Mouse (Mus musculus) stomach, embryonic 14.5 days (tissue): ENCODE measurements around the gene Fxyd5. TPM values are rescaled to one million over a fixed set of nuclear protein-coding genes. Genes with fewer than 3 reads are reported as not detected.
A peak's percentile ranks its signal among the peaks of the same experiment; 100 is the strongest.

Experiments
- ATAC-seq: fragments of 200-750 bp; cut with Nextera tagmentation; 2 replicates; pipeline ENCODE4 v1.8.0; 2017; ENCODE audit warnings: low read depth, moderate TSS enrichment; ENCODE audit not compliant: insufficient number of reproducible peaks, insufficient read depth, low FRiP score
- H3K27ac ChIP-seq: fragments of 300-500 bp; sonication (generic); 2 replicates; pipeline ENCODE4 v1.5.1; 2014; ENCODE audit warnings: mild to moderate bottlenecking, low read length, moderate library complexity, mixed read lengths
- H3K27me3 ChIP-seq: fragments of 300-500 bp; sonication (generic); 2 replicates; pipeline ENCODE4 v1.6.1; 2014; ENCODE audit warnings: low read length, control low read depth, mixed read lengths; ENCODE audit not compliant: control insufficient read depth, insufficient read depth
- H3K36me3 ChIP-seq: fragments of 300-500 bp; sonication (generic); 2 replicates; pipeline ENCODE4 v1.6.1; 2014; ENCODE audit warnings: mild to moderate bottlenecking, control low read depth, low read length, moderate library complexity, mixed read lengths; ENCODE audit not compliant: control insufficient read depth, insufficient read depth
- H3K4me1 ChIP-seq: fragments of 300-500 bp; sonication (generic); 2 replicates; pipeline ENCODE4 v1.6.1; 2014; ENCODE audit warnings: low read length, control low read depth, mixed read lengths; ENCODE audit not compliant: control insufficient read depth, insufficient read depth
- H3K4me2 ChIP-seq: fragments of 300-500 bp; sonication (generic); replicated peaks from 2 replicates; pipeline ENCODE4 v1.6.1; 2014; ENCODE audit warnings: low read depth, low read length, control low read depth
- H3K4me3 ChIP-seq: fragments of 300-500 bp; sonication (generic); 2 replicates; pipeline ENCODE4 v1.5.1; 2014; ENCODE audit warnings: low read depth, low read length, control low read depth
- H3K9ac ChIP-seq: fragments of 300-500 bp; sonication (generic); replicated peaks from 2 replicates; pipeline ENCODE4 v1.6.1; 2014; ENCODE audit warnings: low read depth, mild to moderate bottlenecking, control low read depth, low read length, moderate library complexity, mixed read lengths
- H3K9me3 ChIP-seq: fragments of 300-500 bp; sonication (generic); 2 replicates; pipeline ENCODE4 v1.6.1; 2016; ENCODE audit warnings: low read depth, low read length, control low read depth; ENCODE audit not compliant: control insufficient read depth
- WGBS: fragments of 180-500 bp; shearing (Covaris S2); extraction: QIAGEN DNeasy Blood & Tissue Kit; methylation state at CpG from one replicate; pipeline ENCODE4 v1.1.7; 2014; 5-methylcytosine and 5-hydroxymethylcytosine counted together
- polyA plus RNA-seq: library from polyadenylated mRNA; unstranded; fragments of >200 nt; fragmentation: Nextera tagmentation; extraction: Ambion mirVana; gene quantifications from 2 replicates; pipeline ENCODE4 v1.2.1, GENCODE M21; 2014

The Fxyd5 gene
- polyA plus RNA-seq, 1 experiment from 2014 or later = 19.9 TPM

DNA sequence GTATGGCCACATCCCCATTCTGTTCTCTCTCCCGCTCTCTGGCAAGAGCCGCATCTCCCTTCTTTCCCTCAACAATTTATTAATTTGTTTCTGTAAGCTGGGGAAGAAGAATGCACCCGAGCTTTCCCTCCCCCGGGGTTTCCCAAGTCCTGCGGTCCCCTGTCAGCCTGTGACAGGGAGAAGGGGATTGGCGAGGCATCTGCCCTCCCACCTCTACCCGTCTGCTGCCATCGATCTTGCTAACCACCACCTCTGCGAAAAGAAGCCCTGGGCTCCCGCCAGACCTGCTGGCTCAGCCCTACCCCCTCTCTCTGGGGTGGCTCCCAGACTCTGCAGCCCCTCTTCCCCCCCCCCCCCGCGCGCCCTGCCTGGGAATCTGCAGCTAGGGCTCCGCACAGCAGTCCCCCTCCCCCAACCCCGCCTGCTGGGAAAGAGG, 7.6 kb upstream of the Fxyd5 start:
- WGBS = under 1% methylated on average over 13 of the region's 15 CpGs
- Histone ChIP-seq H3K27me3 (peaks cover 24% of the 10 kb centered on the region), H3K9ac (no peak overlapping the region)

DNA sequence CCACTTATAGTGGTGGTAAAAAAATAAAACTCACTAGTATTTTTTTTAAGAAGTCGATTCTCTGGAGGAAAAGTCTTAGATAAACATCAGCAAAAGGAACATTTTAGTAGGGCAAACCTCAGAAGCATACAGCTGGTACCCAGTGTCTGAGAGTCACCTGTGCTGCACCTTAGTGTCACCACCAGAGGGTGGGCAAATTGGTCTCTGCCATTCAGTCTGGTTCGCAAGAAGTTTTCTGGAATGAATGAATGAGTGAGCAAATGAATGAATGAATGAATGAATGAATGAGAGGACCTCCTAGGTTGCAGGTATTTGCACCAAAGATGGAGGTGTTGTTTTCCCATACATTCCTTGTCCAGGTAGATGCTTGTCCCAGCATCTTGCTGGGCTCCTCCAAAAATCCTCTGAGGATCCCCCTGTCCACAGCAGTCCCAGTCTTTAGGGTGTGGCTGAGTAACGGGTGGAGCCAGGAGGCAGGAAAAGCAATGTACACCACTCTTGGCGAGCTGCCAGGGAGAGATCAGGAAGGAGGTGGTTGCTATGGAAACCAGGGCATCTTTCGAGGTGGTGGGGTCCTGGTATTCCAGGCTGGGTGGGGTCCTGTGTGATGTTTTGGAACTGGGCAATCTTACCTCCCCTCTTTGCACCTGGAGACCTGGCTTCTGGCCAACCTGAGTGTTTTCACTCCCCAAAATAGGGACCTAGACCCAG, 7.0 kb upstream of the Fxyd5 start:
- H3K27me3 ChIP-seq = peaks cover 24% of the 10 kb centered on the region

More for the DNA sequence above, 7.6 kb upstream of the Fxyd5 start:
- Histone ChIP-seq H3K4me3 (peak overlapping the region; percentile 29; the same call in 1 of the 2 replicates), H3K4me2 (peak overlapping the region; percentile 41), H3K36me3 (no peaks in the 10 kb centered on the region), H3K4me1 (peaks cover 52% of the 10 kb centered on the region), H3K27ac (no peak overlapping the region), H3K9me3 (no peaks in the 10 kb centered on the region)
- ATAC-seq = peak; percentile 26; the same call in 1 of the 2 replicates

GRCm38 (mm10) chr7:31041662-31042315, 492 bp downstream of the Fxyd5 start:
- no peak overlapping the region for H3K9ac ChIP-seq
- H3K27ac ChIP-seq = no peak overlapping the region
- 6% methylated on average over 27 of the region's 28 CpGs for WGBS
- ATAC-seq = peak; percentile 43; the same call in 1 of the 2 replicates
- H3K4me3 ChIP-seq = peak overlapping the region; percentile 15
- H3K9me3 ChIP-seq = no peaks in the 10 kb centered on the region
- H3K27me3 ChIP-seq = 0 out of 2 replicates have a peak, but pooled peaks cover 12% of the 10 kb centered on the region
- no peaks in the 10 kb centered on the region for H3K36me3 ChIP-seq
- peaks cover 7% of the 10 kb centered on the region; the same call in 1 of the 2 replicates for H3K4me1 ChIP-seq
- H3K4me2 ChIP-seq = peak overlapping the region; percentile 44

More for the DNA sequence above, 7.0 kb upstream of the Fxyd5 start:
- peak overlapping the region; percentile 41 for H3K4me2 ChIP-seq
- no peaks in the 10 kb centered on the region for H3K9me3 ChIP-seq
- no peak for ATAC-seq
- peaks cover 46% of the 10 kb centered on the region for H3K4me1 ChIP-seq
- no peak overlapping the region for H3K9ac ChIP-seq
- 0 out of 2 replicates have a peak overlapping the region, but pooled peaks have one; percentile 29 for H3K4me3 ChIP-seq
- no peaks in the 10 kb centered on the region for H3K36me3 ChIP-seq
- WGBS = 11% methylated on average over 5 of the region's 5 CpGs
- H3K27ac ChIP-seq = no peak overlapping the region

DNA sequence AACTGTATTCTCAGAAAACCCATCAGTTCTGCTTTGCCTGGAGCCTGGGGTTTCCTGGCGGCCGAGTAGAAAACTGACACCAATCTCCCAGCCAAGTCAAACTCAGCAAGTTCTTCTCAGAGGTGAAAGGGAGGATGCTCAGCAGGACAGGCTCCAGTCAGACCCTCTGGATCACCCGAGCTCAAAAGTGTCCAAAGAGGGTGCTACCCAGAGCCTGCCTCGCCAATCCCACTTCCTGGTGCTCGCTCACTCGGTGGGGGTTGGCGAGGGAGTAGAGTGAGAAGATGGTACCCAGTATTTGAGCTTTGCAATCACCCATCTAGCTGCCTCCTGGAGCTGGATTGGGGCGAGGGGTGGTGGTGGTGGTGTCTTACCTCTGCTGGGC, 1.3 kb downstream of the Fxyd5 start:
- ATAC-seq = no peak
- H3K36me3 ChIP-seq = no peaks in the 10 kb centered on the region
- peaks cover 7% of the 10 kb centered on the region; the same call in 1 of the 2 replicates for H3K4me1 ChIP-seq
- no peak overlapping the region for H3K9ac ChIP-seq
- H3K27me3 ChIP-seq = 0 out of 2 replicates have a peak, but pooled peaks cover 12% of the 10 kb centered on the region
- WGBS = 55% methylated on average over 8 of the region's 8 CpGs
- no peak overlapping the region for H3K4me2 ChIP-seq
- H3K27ac ChIP-seq = no peak overlapping the region
- no peak overlapping the region for H3K4me3 ChIP-seq
- H3K9me3 ChIP-seq = no peaks in the 10 kb centered on the region

DNA sequence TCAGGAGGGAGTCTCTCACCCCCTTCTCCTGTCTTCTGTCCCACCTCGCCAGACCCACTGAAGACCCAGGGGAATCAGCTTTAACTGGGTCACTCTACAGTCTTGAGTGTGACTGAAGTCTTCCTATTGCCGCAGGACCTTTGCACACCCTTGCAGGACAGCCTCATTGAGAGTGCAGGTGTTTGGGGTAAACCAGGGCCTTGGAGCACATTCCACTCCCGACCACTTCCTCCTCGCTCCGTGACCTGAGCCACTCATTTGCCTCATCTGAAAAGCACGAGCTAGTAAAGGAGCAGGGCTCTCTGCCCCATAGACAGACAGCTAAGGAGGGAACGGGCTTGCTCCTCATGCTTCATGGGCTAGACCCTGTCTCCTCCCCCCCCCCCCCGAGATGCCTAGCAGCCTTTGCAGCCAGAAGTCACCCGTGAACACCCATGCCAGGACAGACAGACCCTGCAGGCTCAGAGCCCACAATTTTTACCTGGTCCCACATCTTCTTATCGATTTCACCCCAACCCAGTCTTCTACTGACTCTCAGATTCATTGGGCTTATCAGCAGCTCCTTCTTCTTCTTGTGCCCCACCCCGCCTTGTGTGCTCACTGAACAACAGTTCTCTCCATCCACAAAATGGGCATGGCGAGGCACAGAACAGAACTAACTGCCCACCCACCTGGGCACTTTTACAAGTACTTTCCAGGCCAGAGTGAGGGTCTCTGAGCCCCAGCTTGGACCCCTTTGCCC, 1.8 kb downstream of the Fxyd5 start:
- H3K36me3 ChIP-seq = no peaks in the 10 kb centered on the region
- H3K27me3 ChIP-seq = 0 out of 2 replicates have a peak, but pooled peaks cover 12% of the 10 kb centered on the region
- 83% methylated on average over 11 of the region's 12 CpGs for WGBS
- H3K9ac ChIP-seq = no peak overlapping the region
- no peak overlapping the region for H3K27ac ChIP-seq
- peaks cover 7% of the 10 kb centered on the region; the same call in 1 of the 2 replicates for H3K4me1 ChIP-seq
- no peak for ATAC-seq
- no peaks in the 10 kb centered on the region for H3K9me3 ChIP-seq
- no peak overlapping the region for H3K4me3 ChIP-seq
- no peak overlapping the region for H3K4me2 ChIP-seq

DNA sequence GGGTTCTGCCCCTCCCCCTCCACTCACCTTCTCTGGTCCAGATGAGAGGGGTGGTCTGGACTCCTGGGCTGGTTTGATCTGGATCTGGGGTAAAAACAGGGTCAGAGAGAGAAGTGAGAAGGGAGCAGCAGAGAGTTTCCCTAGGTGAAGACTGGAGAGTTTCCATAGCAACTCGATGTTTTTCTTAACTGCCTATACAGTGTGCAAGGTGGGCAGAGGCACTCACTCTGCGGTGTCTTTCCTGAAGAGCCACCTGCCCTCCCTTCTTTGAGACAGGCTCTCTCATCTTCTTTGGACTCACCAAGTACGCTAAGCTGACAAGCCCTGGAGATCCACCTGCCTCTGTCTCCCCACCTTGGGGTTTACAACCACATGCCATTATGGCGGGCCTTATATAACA, 3.3 kb downstream of the Fxyd5 start:
- no peak overlapping the region for H3K4me3 ChIP-seq
- ATAC-seq = no peak
- H3K4me2 ChIP-seq = no peak overlapping the region
- H3K9me3 ChIP-seq = no peaks in the 10 kb centered on the region
- H3K27me3 ChIP-seq = 0 out of 2 replicates have a peak, but pooled peaks cover 12% of the 10 kb centered on the region
- no peak overlapping the region for H3K9ac ChIP-seq
- no peak overlapping the region for H3K27ac ChIP-seq
- WGBS = 82% methylated on average over 4 of the region's 4 CpGs
- H3K4me1 ChIP-seq = peaks cover 7% of the 10 kb centered on the region; the same call in 1 of the 2 replicates
- H3K36me3 ChIP-seq = no peaks in the 10 kb centered on the region

GRCm38 (mm10) chr7:31037675-31038074, 4.6 kb downstream of the Fxyd5 start:
- no peak for ATAC-seq
- H3K4me3 ChIP-seq = no peak overlapping the region
- whole genome bisulfite sequencing = 72% methylated on average over 2 of the region's 2 CpGs

DNA sequence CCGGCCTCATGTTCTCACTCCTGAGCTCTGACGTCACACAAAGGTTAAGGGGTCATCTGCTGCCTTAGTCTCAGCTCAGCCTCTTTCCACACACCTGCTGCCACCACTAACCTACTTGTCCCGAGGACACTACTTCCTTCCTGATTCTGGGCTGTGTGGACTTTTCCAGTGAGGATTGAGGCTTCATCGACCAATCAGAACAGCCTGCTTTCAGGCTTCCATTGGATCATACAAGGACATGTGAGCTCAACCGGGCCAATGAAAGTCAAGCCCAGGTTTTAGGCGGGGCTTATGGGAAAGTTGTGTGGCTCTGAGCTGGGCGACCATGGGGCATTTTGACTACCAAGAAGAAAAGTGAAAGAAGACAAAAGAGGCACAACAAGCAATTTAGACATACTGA, 5.4 kb downstream of the Fxyd5 start:
- Histone ChIP-seq H3K27ac (no peak overlapping the region), H3K36me3 (no peaks in the 10 kb centered on the region), H3K4me1 (peaks cover 5% of the 10 kb centered on the region; the same call in 1 of the 2 replicates), H3K9ac (no peak overlapping the region), H3K4me3 (no peak overlapping the region), H3K4me2 (no peak overlapping the region), H3K27me3 (0 out of 2 replicates have a peak, but pooled peaks cover 4% of the 10 kb centered on the region), H3K9me3 (no peaks in the 10 kb centered on the region)
- no peak for ATAC-seq
- 82% methylated on average over 7 of the region's 7 CpGs for WGBS

More at GRCm38 (mm10) chr7:31037675-31038074, 4.6 kb downstream of the Fxyd5 start:
- Histone ChIP-seq H3K9ac (no peak overlapping the region), H3K27me3 (0 out of 2 replicates have a peak, but pooled peaks cover 5% of the 10 kb centered on the region), H3K4me2 (no peak overlapping the region), H3K9me3 (no peaks in the 10 kb centered on the region), H3K27ac (no peak overlapping the region), H3K36me3 (no peaks in the 10 kb centered on the region), H3K4me1 (peaks cover 7% of the 10 kb centered on the region; the same call in 1 of the 2 replicates)
